Mouse (Mus musculus) testis, adult 2 months (tissue): ENCODE measurements at regions not wholly inside any gene's neighbourhood (a gene's known extent, or its start where the extent isn't known, plus 50 kb on each side); places are given as distances from the start of the nearest gene placed in this dataset.

Source experiments
- H3K27ac ChIP-seq: fragments of 200-500 bp; 2 replicates; pipeline ENCODE4 v1.5.1; 2012; ENCODE audit warnings: low read depth, low read length; ENCODE audit not compliant: control insufficient read depth, insufficient read depth
- H3K27me3 ChIP-seq: fragments of 200-500 bp; 2 replicates; pipeline ENCODE4 v1.6.1; 2012; ENCODE audit warnings: mild to moderate bottlenecking, low read length, moderate library complexity; ENCODE audit not compliant: control insufficient read depth, insufficient read depth
- H3K36me3 ChIP-seq: fragments of 200-500 bp; 2 replicates; pipeline ENCODE4 v1.6.1; 2012; ENCODE audit warnings: mild to moderate bottlenecking, low read length; ENCODE audit not compliant: control insufficient read depth, insufficient read depth
- H3K4me1 ChIP-seq: fragments of 200-500 bp; 2 replicates; pipeline ENCODE4 v1.6.1; 2012; ENCODE audit warnings: low read length; ENCODE audit not compliant: control insufficient read depth, insufficient read depth
- H3K4me3 ChIP-seq: fragments of 200-500 bp; 2 replicates; pipeline ENCODE4 v1.5.1; 2012; ENCODE audit warnings: low read depth, mild to moderate bottlenecking, low read length, moderate library complexity, mixed read lengths; ENCODE audit not compliant: control insufficient read depth
- CTCF ChIP-seq: fragments of 200-500 bp; IDR thresholded peaks from 2 replicates; pipeline ENCODE4 v1.5.1; 2012; ENCODE audit warnings: low read depth, mild to moderate bottlenecking, inconsistent platforms, low read length, moderate library complexity; ENCODE audit not compliant: control insufficient read depth, insufficient read depth, insufficient replicate concordance
- POLR2A ChIP-seq: fragments of 200-500 bp; IDR thresholded peaks from 2 replicates; pipeline ENCODE4 v1.6.1; 2012; ENCODE audit warnings: low read depth, mild to moderate bottlenecking, inconsistent platforms, low read length, moderate library complexity; ENCODE audit not compliant: control insufficient read depth

GRCm38 (mm10) chr8:26563151-26563550 is 414.0 kb upstream of the Zfp703 start:
- Histone ChIP-seq H3K27ac (no peak overlapping the region), H3K36me3 (no peaks in the 10 kb centered on the region), H3K27me3 (no peaks in the 10 kb centered on the region), H3K4me1 (no peaks in the 10 kb centered on the region), H3K4me3 (no peak overlapping the region)
- no peak for TF ChIP-seq POLR2A

GRCm38 (mm10) chr8:26564254-26564653 is 412.9 kb upstream of the Zfp703 start:
- H3K4me1 ChIP-seq, result no peaks in the 10 kb centered on the region
- H3K27ac ChIP-seq, result no peak overlapping the region
- TF ChIP-seq POLR2A (no peak), CTCF (no peak)
- no peaks in the 10 kb centered on the region for H3K27me3 ChIP-seq
- H3K4me3 ChIP-seq, result no peak overlapping the region
- no peaks in the 10 kb centered on the region for H3K36me3 ChIP-seq

- H3K4me1 ChIP-seq, result no peaks in the 10 kb centered on the region
- no peak overlapping the region for H3K27ac ChIP-seq
- H3K4me3 ChIP-seq, result no peak overlapping the region
- no peaks in the 10 kb centered on the region for H3K36me3 ChIP-seq
- TF ChIP-seq POLR2A, result no peak
- TF ChIP-seq CTCF, result no peak
- no peaks in the 10 kb centered on the region for H3K27me3 ChIP-seq
Observed at GRCm38 (mm10) chr8:26568423-26569060, 408.6 kb upstream of the Zfp703 start.

- no peaks in the 10 kb centered on the region for H3K36me3 ChIP-seq
- TF ChIP-seq CTCF (no peak), POLR2A (no peak)
- no peak overlapping the region for H3K27ac ChIP-seq
- no peaks in the 10 kb centered on the region for H3K27me3 ChIP-seq
- H3K4me3 ChIP-seq, result no peak overlapping the region
- no peaks in the 10 kb centered on the region for H3K4me1 ChIP-seq
Observed at GRCm38 (mm10) chr8:26588841-26589240, 388.3 kb upstream of the Zfp703 start.

GRCm38 (mm10) chr8:26590591-26591212 is 386.4 kb upstream of the Zfp703 start:
- no peak for TF ChIP-seq POLR2A
- no peak for TF ChIP-seq CTCF
- H3K4me1 ChIP-seq, result peaks cover 3% of the 10 kb centered on the region
- no peak overlapping the region for H3K27ac ChIP-seq
- H3K27me3 ChIP-seq, result no peaks in the 10 kb centered on the region
- no peaks in the 10 kb centered on the region for H3K36me3 ChIP-seq
- no peak overlapping the region for H3K4me3 ChIP-seq

GRCm38 (mm10) chr8:26591266-26591665 is 385.9 kb upstream of the Zfp703 start:
- H3K27ac ChIP-seq, result no peak overlapping the region
- TF ChIP-seq CTCF (no peak), POLR2A (no peak)
- H3K36me3 ChIP-seq, result no peaks in the 10 kb centered on the region
- H3K27me3 ChIP-seq, result no peaks in the 10 kb centered on the region
- peaks cover 3% of the 10 kb centered on the region for H3K4me1 ChIP-seq
- H3K4me3 ChIP-seq, result no peak overlapping the region

GRCm38 (mm10) chr8:26593536-26594368 is 383.4 kb upstream of the Zfp703 start:
- H3K4me1 ChIP-seq, result peaks cover 3% of the 10 kb centered on the region
- TF ChIP-seq POLR2A (no peak), CTCF (no peak)
- no peaks in the 10 kb centered on the region for H3K36me3 ChIP-seq
- H3K27me3 ChIP-seq, result no peaks in the 10 kb centered on the region
- no peak overlapping the region for H3K27ac ChIP-seq
- no peak overlapping the region for H3K4me3 ChIP-seq
